Mouse (Mus musculus): ENCODE measurements at regions not wholly inside any gene's neighbourhood (a gene's known extent, or its start where the extent isn't known, plus 50 kb on each side); places are given as distances from the start of the nearest gene placed in this dataset.

- DNase-seq (ENCODE audit: low read depth, low spot score) = no peak
Measured at GRCm38 (mm10) chr11:79881812-79882211, 80.4 kb downstream of the Utp6 start.

GRCm38 (mm10) chr11:79878091-79878490 lies 84.1 kb downstream of the Utp6 start:
- no peak for DNase-seq (ENCODE audit: low read depth, low spot score)

GRCm38 (mm10) chr11:79877184-79877745 lies 84.9 kb downstream of the Utp6 start:
- DNase-seq (ENCODE audit: low read depth, low spot score) = no peak

GRCm38 (mm10) chr11:79871783-79872628 lies 90.2 kb downstream of the Utp6 start:
- DNase-seq (ENCODE audit: low read depth, low spot score) = no peak

GRCm38 (mm10) chr11:79870189-79870588 lies 92.0 kb downstream of the Utp6 start:
- no peak for DNase-seq (ENCODE audit: low read depth, low spot score)

GRCm38 (mm10) chr11:79869009-79869408 lies 93.2 kb downstream of the Utp6 start:
- no peak for DNase-seq (ENCODE audit: low read depth, low spot score)

GRCm38 (mm10) chr11:79864836-79865235 lies 97.4 kb downstream of the Utp6 start:
- DNase-seq (ENCODE audit: low read depth, low spot score) = no peak

- no peak for DNase-seq (ENCODE audit: low read depth, low spot score)
Measured at GRCm38 (mm10) chr11:79863487-79864175, 98.6 kb downstream of the Utp6 start.

- peak; percentile 47 for DNase-seq (ENCODE audit: low read depth, low spot score)
Measured at GRCm38 (mm10) chr11:79860611-79861067, 101.6 kb downstream of the Utp6 start.

- DNase-seq (ENCODE audit: low read depth, low spot score) = no peak
Measured at GRCm38 (mm10) chr11:79856376-79856775, 105.8 kb downstream of the Utp6 start.

GRCm38 (mm10) chr11:79849545-79849944 lies 112.6 kb downstream of the Utp6 start:
- no peak for DNase-seq (ENCODE audit: low read depth, low spot score)

- no peak for DNase-seq (ENCODE audit: low read depth, low spot score)
Measured at GRCm38 (mm10) chr11:79844436-79844835, 117.8 kb downstream of the Utp6 start.

- DNase-seq (ENCODE audit: low read depth, low spot score) = no peak
Measured at GRCm38 (mm10) chr11:79843021-79843420, 119.2 kb downstream of the Utp6 start.

GRCm38 (mm10) chr11:79839973-79840372 lies 122.2 kb downstream of the Utp6 start:
- no peak for DNase-seq (ENCODE audit: low read depth, low spot score)

- DNase-seq (ENCODE audit: low read depth, low spot score) = no peak
Measured at GRCm38 (mm10) chr11:79838051-79838450, 124.1 kb downstream of the Utp6 start.

GRCm38 (mm10) chr11:79837076-79837990 lies 124.9 kb downstream of the Utp6 start:
- DNase-seq (ENCODE audit: low read depth, low spot score) = no peak

GRCm38 (mm10) chr11:79835873-79836272 lies 126.3 kb downstream of the Utp6 start:
- DNase-seq (ENCODE audit: low read depth, low spot score) = no peak

GRCm38 (mm10) chr11:79833817-79834216 lies 128.4 kb downstream of the Utp6 start:
- no peak for DNase-seq (ENCODE audit: low read depth, low spot score)

GRCm38 (mm10) chr11:79831591-79832320 lies 130.4 kb downstream of the Utp6 start:
- DNase-seq (ENCODE audit: low read depth, low spot score) = peak; percentile 38

- DNase-seq (ENCODE audit: low read depth, low spot score) = no peak
Measured at GRCm38 (mm10) chr11:79830567-79831055, 131.6 kb downstream of the Utp6 start.

GRCm38 (mm10) chr11:79827034-79827433 lies 135.2 kb downstream of the Utp6 start:
- DNase-seq (ENCODE audit: low read depth, low spot score) = no peak

Measured in ZHBTc4 (cell line).